Mouse (Mus musculus) MEL (cell line): Measurements from ENCODE around the gene Smim4. TPM values are rescaled to one million over a fixed set of nuclear protein-coding genes. Genes with fewer than 3 reads are reported as not detected.
A peak's percentile ranks its signal among the peaks of the same experiment; 100 is the strongest.

Source experiments
- DNase-seq: peaks from one replicate; pipeline ENCODE4 v3.0.0; 2011; ENCODE audit warnings: low read depth, low spot score
- H3K27ac ChIP-seq: 2 replicates; pipeline ENCODE4 v1.5.1; 2012; ENCODE audit warnings: low read depth, mild to moderate bottlenecking, control low read depth, low read length, moderate library complexity; ENCODE audit not compliant: control insufficient read depth
- H3K27me3 ChIP-seq, 2 experiments: fragments of 150-350 bp in 1 of 2; sonication (generic) in 1 of 2; 2 replicates each; pipeline ENCODE4 v1.6.1; 2012; ENCODE audit warnings: low read length in 2 of 2, mild to moderate bottlenecking in 2 of 2, improper control_type of control experiment in 1 of 2, moderate library complexity in 1 of 2; ENCODE audit not compliant: insufficient read depth in 2 of 2, control insufficient read depth in 1 of 2
- H3K36me3 ChIP-seq, 2 experiments: 2 replicates each; pipeline ENCODE4 v1.6.1; 2012 to 2014; ENCODE audit warnings: low read length in 2 of 2, improper control_type of control experiment in 1 of 2, inconsistent platforms in 1 of 2, mild to moderate bottlenecking in 1 of 2; ENCODE audit not compliant: insufficient read depth in 2 of 2, control insufficient read depth in 1 of 2
- H3K4me1 ChIP-seq, 2 experiments: fragments of 150-350 bp in 1 of 2; sonication (generic) in 1 of 2; 2 replicates each; pipeline ENCODE4 v1.6.1; 2012; ENCODE audit warnings: low read length in 2 of 2, improper control_type of control experiment in 1 of 2, mild to moderate bottlenecking in 1 of 2; ENCODE audit not compliant: insufficient read depth in 2 of 2, control insufficient read depth in 1 of 2
- H3K4me3 ChIP-seq, 2 experiments: fragments of 150-350 bp in 1 of 2; sonication (generic) in 1 of 2; 2 replicates each; pipeline ENCODE4 v1.5.1; 2012; ENCODE audit warnings: low read depth in 2 of 2, low read length in 2 of 2, mild to moderate bottlenecking in 2 of 2, moderate library complexity in 2 of 2, control low read depth in 1 of 2, improper control_type of control experiment in 1 of 2; ENCODE audit not compliant: control insufficient read depth in 1 of 2, insufficient read depth in 1 of 2
- H3K79me2 ChIP-seq: 2 replicates; pipeline ENCODE4 v1.6.1; 2012; ENCODE audit warnings: mild to moderate bottlenecking, low read length, moderate library complexity; ENCODE audit not compliant: control insufficient read depth, poor library complexity, insufficient read depth
- H3K9ac ChIP-seq: 2 replicates; pipeline ENCODE4 v1.6.1; 2012; ENCODE audit warnings: low read depth, mild to moderate bottlenecking, control low read depth, low read length, moderate library complexity; ENCODE audit not compliant: control insufficient read depth, poor library complexity, severe bottlenecking
- H3K9me3 ChIP-seq: fragments of 150-350 bp; sonication (generic); replicated peaks from 2 replicates; pipeline ENCODE4 v1.6.1; 2012; ENCODE audit warnings: mild to moderate bottlenecking, low read length, improper control_type of control experiment, moderate library complexity; ENCODE audit not compliant: insufficient read depth
- BHLHE40 ChIP-seq: IDR thresholded peaks from 2 replicates; pipeline ENCODE4 v1.6.1; 2012; ENCODE audit warnings: low read depth, mild to moderate bottlenecking, inconsistent platforms, low read length, improper control_type of control experiment, borderline replicate concordance
- CHD1 ChIP-seq: IDR thresholded peaks from 2 replicates; pipeline ENCODE4 v1.6.1; 2012; ENCODE audit warnings: low read depth, mild to moderate bottlenecking, inconsistent platforms, low read length, improper control_type of control experiment
- CTCF ChIP-seq, 3 experiments: IDR thresholded peaks in 2 of 3; conservative IDR thresholded peaks in 1 of 3; 2 replicates each; pipeline ENCODE4 v1.5.1; 2011 to 2012; ENCODE audit warnings: low read length in 3 of 3, low read depth in 2 of 3, mild to moderate bottlenecking in 2 of 3, improper control_type of control experiment in 1 of 3, inconsistent platforms in 1 of 3, mixed read lengths in 1 of 3, moderate library complexity in 1 of 3; ENCODE audit not compliant: control insufficient read depth in 1 of 3, insufficient read depth in 1 of 3, poor library complexity in 1 of 3, severe bottlenecking in 1 of 3
- E2F4 ChIP-seq: IDR thresholded peaks from 2 replicates; pipeline ENCODE4 v1.6.1; 2011; ENCODE audit warnings: low read depth, low read length, improper control_type of control experiment, borderline replicate concordance
- EP300 ChIP-seq, 2 experiments: IDR thresholded peaks; 2 replicates each; pipeline ENCODE4 v1.6.1; 2011; ENCODE audit warnings: improper control_type of control experiment in 2 of 2, low read length in 2 of 2, low read depth in 1 of 2, mild to moderate bottlenecking in 1 of 2
- ETS1 ChIP-seq: IDR thresholded peaks from 2 replicates; pipeline ENCODE4 v1.6.1; 2012; ENCODE audit warnings: low read depth, mild to moderate bottlenecking, inconsistent platforms, low read length, improper control_type of control experiment, moderate library complexity
- GABPA ChIP-seq: IDR thresholded peaks from 2 replicates; pipeline ENCODE4 v1.6.1; 2012; ENCODE audit warnings: low read depth, mild to moderate bottlenecking, inconsistent platforms, low read length, improper control_type of control experiment, moderate library complexity
- GATA1 ChIP-seq: IDR thresholded peaks from 2 replicates; pipeline ENCODE4 v1.6.1; 2011; ENCODE audit warnings: low read depth, low read length, improper control_type of control experiment
- JUND ChIP-seq: IDR thresholded peaks from 2 replicates; pipeline ENCODE4 v1.6.1; 2011; ENCODE audit warnings: low read depth, mild to moderate bottlenecking, improper control_type of control experiment, low read length
- KAT2A ChIP-seq: conservative IDR thresholded peaks from 2 replicates; pipeline ENCODE4 v1.6.1; 2012; ENCODE audit warnings: low read depth, low read length, improper control_type of control experiment, inconsistent platforms
- MAFK ChIP-seq: IDR thresholded peaks from 2 replicates; pipeline ENCODE4 v1.6.1; 2011; ENCODE audit warnings: low read depth, mild to moderate bottlenecking, low read length, improper control_type of control experiment, borderline replicate concordance
- MAX ChIP-seq: IDR thresholded peaks from 2 replicates; pipeline ENCODE4 v1.6.1; 2011; ENCODE audit warnings: low read length, improper control_type of control experiment
- MAZ ChIP-seq: IDR thresholded peaks from 2 replicates; pipeline ENCODE4 v1.6.1; 2012; ENCODE audit warnings: low read depth, mild to moderate bottlenecking, inconsistent platforms, low read length, improper control_type of control experiment
- MXI1 ChIP-seq: IDR thresholded peaks from 2 replicates; pipeline ENCODE4 v1.6.1; 2011; ENCODE audit warnings: mild to moderate bottlenecking, low read depth, low read length, improper control_type of control experiment
- MYB ChIP-seq: IDR thresholded peaks from 2 replicates; pipeline ENCODE4 v1.6.1; 2011; ENCODE audit warnings: mild to moderate bottlenecking, low read depth, low read length, improper control_type of control experiment
- MYC ChIP-seq: IDR thresholded peaks from 2 replicates; pipeline ENCODE4 v1.6.1; 2011; ENCODE audit warnings: low read depth, mild to moderate bottlenecking, low read length, improper control_type of control experiment, moderate library complexity
- NRF1 ChIP-seq: IDR thresholded peaks from 2 replicates; pipeline ENCODE4 v1.6.1; 2014; ENCODE audit warnings: low read depth, mild to moderate bottlenecking, inconsistent platforms, low read length, improper control_type of control experiment, moderate library complexity; ENCODE audit not compliant: poor library complexity, insufficient read depth, severe bottlenecking
- POLR2A ChIP-seq, 2 experiments: IDR thresholded peaks; 2 replicates each; pipeline ENCODE4 v1.6.1; 2011 to 2012; ENCODE audit warnings: low read length in 2 of 2, mild to moderate bottlenecking in 2 of 2, control low read depth in 1 of 2, improper control_type of control experiment in 1 of 2, low read depth in 1 of 2, moderate library complexity in 1 of 2; ENCODE audit not compliant: control insufficient read depth in 1 of 2, insufficient read depth in 1 of 2, poor library complexity in 1 of 2
- POLR2AphosphoS2 ChIP-seq: IDR thresholded peaks from 2 replicates; pipeline ENCODE4 v1.6.1; 2011; ENCODE audit warnings: low read length, improper control_type of control experiment
- POLR2AphosphoS5 ChIP-seq: IDR thresholded peaks from 2 replicates; pipeline ENCODE4 v1.6.1; 2012; ENCODE audit warnings: low read depth, borderline replicate concordance, mild to moderate bottlenecking, inconsistent platforms, low read length, moderate library complexity, mixed read lengths
- RAD21 ChIP-seq: IDR thresholded peaks from 2 replicates; pipeline ENCODE4 v1.6.1; 2011; ENCODE audit warnings: mild to moderate bottlenecking, low read depth, low read length, improper control_type of control experiment
- SIN3A ChIP-seq: IDR thresholded peaks from 2 replicates; pipeline ENCODE4 v1.6.1; 2012; ENCODE audit warnings: low read length, improper control_type of control experiment, inconsistent platforms
- TAL1 ChIP-seq: IDR thresholded peaks from 2 replicates; pipeline ENCODE4 v1.6.1; 2012; ENCODE audit warnings: mild to moderate bottlenecking, inconsistent platforms, low read length, moderate library complexity, mixed read lengths
- TBP ChIP-seq: IDR thresholded peaks from 2 replicates; pipeline ENCODE4 v1.8.0; 2011; ENCODE audit warnings: low read depth, low read length, improper control_type of control experiment
- TCF12 ChIP-seq: IDR thresholded peaks from 2 replicates; pipeline ENCODE4 v1.6.1; 2014; ENCODE audit warnings: low read depth, mild to moderate bottlenecking, inconsistent platforms, low read length, improper control_type of control experiment, moderate library complexity
- USF1 ChIP-seq: IDR thresholded peaks from 2 replicates; pipeline ENCODE4 v1.6.1; 2014; ENCODE audit warnings: low read depth, mild to moderate bottlenecking, inconsistent platforms, low read length, improper control_type of control experiment, moderate library complexity
- USF2 ChIP-seq, 2 experiments: IDR thresholded peaks; 2 replicates each; pipeline ENCODE4 v1.6.1; 2011 to 2012; ENCODE audit warnings: improper control_type of control experiment in 2 of 2, low read length in 2 of 2, borderline replicate concordance in 1 of 2, inconsistent platforms in 1 of 2, low read depth in 1 of 2, mild to moderate bottlenecking in 1 of 2; ENCODE audit not compliant: insufficient read depth in 1 of 2
- ZC3H11A ChIP-seq: IDR thresholded peaks from 2 replicates; pipeline ENCODE4 v1.6.1; 2012; ENCODE audit warnings: low read depth, mild to moderate bottlenecking, inconsistent platforms, low read length, improper control_type of control experiment
- ZKSCAN1 ChIP-seq: IDR thresholded peaks from 2 replicates; pipeline ENCODE4 v1.6.1; 2012; ENCODE audit warnings: low read depth, mild to moderate bottlenecking, inconsistent platforms, low read length, improper control_type of control experiment, moderate library complexity
- ZMIZ1 ChIP-seq: IDR thresholded peaks from 2 replicates; pipeline ENCODE4 v1.6.1; 2012; ENCODE audit warnings: low read depth, mild to moderate bottlenecking, inconsistent platforms, low read length, improper control_type of control experiment, moderate library complexity
- ZNF384 ChIP-seq: IDR thresholded peaks from 2 replicates; pipeline ENCODE4 v1.6.1; 2012; ENCODE audit warnings: low read depth, mild to moderate bottlenecking, inconsistent platforms, low read length, improper control_type of control experiment
- polyA plus RNA-seq, 2 experiments: library from polyadenylated mRNA; stranded (reverse) in 1 of 2; unstranded in 1 of 2; fragments of >175 nt in 1 of 2; fragments of >200 nt in 1 of 2; gene quantifications; 2 replicates each; pipeline versions ENCODE4 v1.2.1 to v1.2.4; 2012; ENCODE audit warnings: low replicate concordance in 2 of 2, low read depth in 1 of 2; ENCODE audit not compliant: insufficient read length in 2 of 2, insufficient read depth in 1 of 2, missing spikeins in 1 of 2
- total RNA-seq: library from RNA; depleted of rRNA; stranded (reverse); fragments of 300-350 nt; gene quantifications from 2 replicates; pipeline ENCODE4 v1.2.3, GENCODE M21; 2012

Gene Smim4
- total and polyA plus RNA-seq, 3 experiments, result 87.8 to 122 TPM; not detected in 1

- TF ChIP-seq NRF1, result no peak
- TF ChIP-seq POLR2A (IDR thresholded peaks at IDR 0.05; ENCODE audit: control insufficient read depth in 1 of 2, insufficient read depth in 1 of 2, low read depth in 1 of 2, low read length in 2 of 2, poor library complexity in 1 of 2), result no peak
- TF ChIP-seq BHLHE40, result no peak
- TF ChIP-seq ZMIZ1, result no peak
- no peak for TF ChIP-seq MYC
- TF ChIP-seq MYB, result no peak
- no peak for TF ChIP-seq ETS1
- TF ChIP-seq TCF12, result no peak
- TF ChIP-seq USF2 (IDR thresholded peaks at IDR 0.05; ENCODE audit: borderline replicate concordance in 1 of 2, insufficient read depth in 1 of 2, low read depth in 1 of 2, low read length in 2 of 2), result no peak
Observed at GRCm38 (mm10) chr14:31129326-31130235, 825 bp upstream of the Smim4 start (continued).

DNA sequence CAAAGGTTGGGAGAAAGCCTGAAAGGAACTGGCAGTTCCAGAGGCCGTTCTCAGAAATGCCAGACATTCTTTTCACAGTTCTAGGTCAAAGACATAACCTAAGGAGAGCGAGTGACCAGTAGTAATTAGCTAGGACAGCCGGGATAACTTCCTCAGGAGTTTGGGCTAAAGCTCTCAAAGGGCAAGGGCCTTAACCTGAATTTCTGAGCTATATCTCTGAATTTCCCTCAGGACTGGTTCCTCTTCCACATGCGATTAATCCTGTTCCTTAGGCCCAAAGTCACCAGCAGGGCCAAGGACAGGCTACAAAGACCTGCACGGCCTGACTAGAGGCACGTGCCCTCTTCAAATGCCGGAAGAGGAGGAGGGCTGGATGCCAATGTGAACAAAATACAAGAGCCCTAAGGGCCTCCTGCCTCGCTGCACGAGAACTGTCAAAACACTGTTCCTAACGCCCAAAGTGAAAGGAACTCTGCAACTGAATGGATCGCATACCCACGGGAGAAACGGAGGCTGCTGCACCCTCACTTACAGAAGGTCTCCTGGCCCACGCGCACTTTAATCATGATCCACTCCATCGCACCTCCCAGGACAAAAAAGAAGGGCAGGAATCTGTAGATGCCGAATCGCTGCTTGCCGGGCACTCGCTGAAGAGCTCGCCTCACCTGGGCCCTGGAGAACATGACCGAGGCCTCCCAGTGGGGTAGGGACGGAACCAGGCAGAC is 493 bp downstream of the Smim4 start:
- peak overlapping the region; percentile 74 for H3K27ac ChIP-seq
- peak overlapping the region; percentile 76 to 90 for H3K4me3 ChIP-seq
- H3K36me3 ChIP-seq, result peaks cover 4 to 10% of the 10 kb centered on the region in 2 experiments
- H3K9me3 ChIP-seq, result no peaks in the 10 kb centered on the region
- H3K27me3 ChIP-seq, result no peaks in the 10 kb centered on the region
- H3K4me1 ChIP-seq, result peaks cover 3 to 42% of the 10 kb centered on the region in 2 experiments
- peak; percentile 83 for DNase-seq
- peaks cover 29% of the 10 kb centered on the region for H3K79me2 ChIP-seq
- peak overlapping the region; percentile 90 for H3K9ac ChIP-seq
- no peak for TF ChIP-seq MYB
- TF ChIP-seq MAFK, result no peak
- no peak for TF ChIP-seq CTCF (IDR thresholded peaks at IDR 0.05 in 2 of 3, conservative IDR thresholded peaks at IDR 0.05 in 1 of 3; ENCODE audit: control insufficient read depth in 1 of 3, insufficient read depth in 1 of 3, low read depth in 2 of 3, low read length in 3 of 3, poor library complexity in 1 of 3, severe bottlenecking in 1 of 3)
- 0 out of 2 replicates have a peak, but pooled peaks have one; percentile 14 for TF ChIP-seq ZNF384
- TF ChIP-seq GABPA, result no peak
- TF ChIP-seq EP300 (IDR thresholded peaks at IDR 0.05; ENCODE audit: low read depth in 1 of 2, low read length in 2 of 2), result 0 out of 4 replicates have a peak, but pooled peaks of 1 of the 2 experiments have one; percentile 15
- TF ChIP-seq E2F4, result no peak
- no peak; a peak in 1 of 4 replicates for TF ChIP-seq POLR2A (IDR thresholded peaks at IDR 0.05; ENCODE audit: control insufficient read depth in 1 of 2, insufficient read depth in 1 of 2, low read depth in 1 of 2, low read length in 2 of 2, poor library complexity in 1 of 2)
- no peak for TF ChIP-seq JUND
- TF ChIP-seq TCF12, result 0 out of 2 replicates have a peak, but pooled peaks have one; percentile 10
- TF ChIP-seq ZC3H11A, result no peak
- peak; percentile 93 for TF ChIP-seq SIN3A
- TF ChIP-seq NRF1, result no peak
- TF ChIP-seq MAX, result peak; percentile 90
- TF ChIP-seq POLR2AphosphoS2, result 0 out of 2 replicates have a peak, but pooled peaks have one; percentile 4
- TF ChIP-seq POLR2AphosphoS5, result no peak; the same call in 1 of the 2 replicates
- peak; percentile 97 for TF ChIP-seq MXI1
- no peak for TF ChIP-seq GATA1
- TF ChIP-seq KAT2A, result no peak; the same call in 1 of the 2 replicates
- peak; percentile 84 for TF ChIP-seq USF1
- TF ChIP-seq TBP, result no peak
- no peak for TF ChIP-seq TAL1
- no peak; the same call in 1 of the 2 replicates for TF ChIP-seq MAZ
- TF ChIP-seq ZKSCAN1, result no peak
- 0 out of 2 replicates have a peak, but pooled peaks have one; percentile 18 for TF ChIP-seq ETS1
- TF ChIP-seq CHD1, result no peak
- TF ChIP-seq RAD21, result no peak
